Mouse (Mus musculus) c-Kit-positive CD71-positive TER-119-negative erythroid progenitor cells, embryonic 14.5 days (primary cell): ENCODE results near the gene Ntng2.

Experiments
- DNase-seq: peaks from one replicate; pipeline ENCODE4 v3.0.0-alpha.2; 2013; ENCODE audit warnings: low read depth

Gene Ntng2

GRCm38 (mm10) chr2:29235811-29236210, 17.0 kb downstream of the Ntng2 start:
- no peak for DNase-seq

GRCm38 (mm10) chr2:29235026-29235425, 17.8 kb downstream of the Ntng2 start:
- no peak for DNase-seq

- no peak for DNase-seq
These were observed 18.8 kb downstream of the Ntng2 start for GRCm38 (mm10) chr2:29234002-29234401.

GRCm38 (mm10) chr2:29230191-29230835, 22.5 kb downstream of the Ntng2 start:
- DNase-seq: no peak

GRCm38 (mm10) chr2:29226671-29227070, 26.1 kb downstream of the Ntng2 start:
- DNase-seq: no peak

- DNase-seq: no peak
These were observed 29.1 kb downstream of the Ntng2 start for GRCm38 (mm10) chr2:29223591-29224262.

GRCm38 (mm10) chr2:29222302-29222701, 30.5 kb downstream of the Ntng2 start:
- DNase-seq: no peak

- no peak for DNase-seq
These were observed 34.0 kb downstream of the Ntng2 start for GRCm38 (mm10) chr2:29218831-29219230.

GRCm38 (mm10) chr2:29217897-29218296, 34.9 kb downstream of the Ntng2 start:
- no peak for DNase-seq

- DNase-seq: no peak
These were observed 35.8 kb downstream of the Ntng2 start for GRCm38 (mm10) chr2:29217042-29217441.

GRCm38 (mm10) chr2:29216286-29217012, 36.4 kb downstream of the Ntng2 start:
- DNase-seq: no peak

GRCm38 (mm10) chr2:29206156-29206555, 46.6 kb downstream of the Ntng2 start:
- no peak for DNase-seq

- DNase-seq: no peak
These were observed 51.4 kb downstream of the Ntng2 start for GRCm38 (mm10) chr2:29201223-29201955.

- peak; percentile 30 for DNase-seq
These were observed 52.9 kb downstream of the Ntng2 start for GRCm38 (mm10) chr2:29199909-29200308.

GRCm38 (mm10) chr2:29198446-29198845, 54.4 kb downstream of the Ntng2 start:
- no peak for DNase-seq

GRCm38 (mm10) chr2:29196844-29197243, 56.0 kb downstream of the Ntng2 start:
- DNase-seq: no peak

- peak; percentile 46 for DNase-seq
These were observed 58.0 kb downstream of the Ntng2 start for GRCm38 (mm10) chr2:29194547-29195463.

GRCm38 (mm10) chr2:29193819-29194546, 58.8 kb downstream of the Ntng2 start:
- no peak for DNase-seq

GRCm38 (mm10) chr2:29192629-29193278, 60.1 kb downstream of the Ntng2 start:
- DNase-seq: no peak
